Mouse (Mus musculus): Measurements from ENCODE around the gene Tead4. TPM values are rescaled to one million over a fixed set of nuclear protein-coding genes. Genes with fewer than 3 reads are reported as not detected.

Gene Tead4
- not detected for total RNA-seq (2023)

DNA sequence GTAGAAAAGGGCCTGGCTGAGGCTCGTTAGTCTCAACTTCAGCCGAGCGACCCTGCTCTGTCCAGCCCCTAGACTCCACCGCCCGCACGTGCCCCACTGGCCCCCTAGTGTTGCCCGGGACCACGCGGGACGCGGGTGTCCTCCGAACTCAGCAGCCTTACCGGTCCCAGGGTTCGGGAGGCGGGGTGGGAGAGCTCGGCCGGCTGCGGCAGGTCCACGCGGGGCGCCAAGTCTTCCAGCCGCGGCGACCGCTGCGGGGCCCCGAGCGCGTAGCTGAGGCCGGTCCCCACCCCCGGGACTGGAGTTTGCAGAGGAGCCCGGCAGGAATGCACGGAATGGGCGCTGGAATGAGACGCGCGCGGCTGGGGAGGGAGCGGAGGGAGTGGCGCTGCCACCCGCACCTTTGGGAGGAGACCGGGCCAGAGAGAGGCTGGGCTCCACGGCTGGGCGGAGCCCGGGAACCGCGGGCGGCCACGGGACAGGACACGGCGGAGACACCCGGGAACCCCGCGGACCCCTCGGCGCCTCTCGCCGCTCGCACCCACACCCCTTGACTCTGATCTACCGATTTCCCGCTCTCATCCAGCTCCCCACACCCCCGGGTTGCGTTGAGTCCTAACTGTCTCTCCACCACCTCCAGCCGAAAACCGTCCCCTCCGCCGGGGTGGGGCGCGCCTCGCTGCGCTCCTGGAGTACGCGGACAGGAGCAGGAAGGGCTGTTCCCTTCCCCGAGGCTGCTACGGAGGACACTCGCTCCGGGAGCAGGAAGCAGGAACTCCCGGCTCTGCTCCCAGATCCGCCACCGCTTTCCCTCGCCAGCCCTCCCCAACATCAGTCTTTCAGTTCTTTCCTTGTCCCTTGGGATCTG lies at the start of gene Tead4:
Gene Tead4 (minus strand): TSS at position 690 of the 868 bp plus-strand sequence.

Other genes with a start within 250 kb of the Tead4 start
- gene Tspan9, start 157.2 kb downstream of the Tead4 start, total RNA-seq (2023): 6.7 TPM
- 5.4 TPM for gene Tulp3, start 55.0 kb upstream of the Tead4 start, total RNA-seq (2023)
- gene Rhno1, start 62.1 kb upstream of the Tead4 start, total RNA-seq (2023): 52.9 TPM
- 11.5 TPM for gene Foxm1, start 62.1 kb upstream of the Tead4 start, total RNA-seq (2023)
- not detected for gene Tex52, start 74.6 kb upstream of the Tead4 start, total RNA-seq (2023)
- not detected for gene Gm44596, start 74.7 kb upstream of the Tead4 start, total RNA-seq (2023)
- gene Nrip2, start 98.5 kb upstream of the Tead4 start, total RNA-seq (2023): not detected
- 73.1 TPM for gene Itfg2, start 124.1 kb upstream of the Tead4 start, total RNA-seq (2023)
- 68.7 TPM for gene Fkbp4, start 137.9 kb upstream of the Tead4 start, total RNA-seq (2023)
- gene Pzp, start 225.9 kb upstream of the Tead4 start, total RNA-seq (2023): not detected